Mouse (Mus musculus): ENCODE results near the gene Ccdc8.
A peak's percentile ranks its signal among the peaks of the same experiment; 100 is the strongest.
"Not testable (repeated sequence)": the region's sequence is repeated elsewhere in the genome, so short reads cannot be mapped to it uniquely, and the experiment has no call there.

The Ccdc8 gene

DNA sequence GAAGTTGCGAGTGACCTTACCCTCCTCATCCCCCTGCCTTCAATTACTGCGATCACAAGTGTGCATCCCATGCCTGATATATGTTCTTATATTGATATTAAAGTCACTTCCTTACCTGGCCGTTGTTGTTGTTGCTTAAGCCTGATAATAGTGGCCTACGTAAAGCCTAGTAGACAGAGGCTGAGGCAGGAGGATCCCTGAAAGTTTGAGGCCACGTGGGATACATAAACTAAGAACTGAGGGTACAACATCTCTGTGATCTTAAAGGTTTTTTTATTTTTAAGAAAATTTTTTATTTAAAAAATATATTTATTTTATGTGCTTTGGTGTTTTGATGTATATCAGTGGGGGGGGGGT is at the start of gene Ccdc8:
Ccdc8 (plus strand) TSS at position 258 of the 357 bp plus-strand sequence.
- no peak for DNase-seq (ENCODE audit: low spot score in 2 of 2)

DNA sequence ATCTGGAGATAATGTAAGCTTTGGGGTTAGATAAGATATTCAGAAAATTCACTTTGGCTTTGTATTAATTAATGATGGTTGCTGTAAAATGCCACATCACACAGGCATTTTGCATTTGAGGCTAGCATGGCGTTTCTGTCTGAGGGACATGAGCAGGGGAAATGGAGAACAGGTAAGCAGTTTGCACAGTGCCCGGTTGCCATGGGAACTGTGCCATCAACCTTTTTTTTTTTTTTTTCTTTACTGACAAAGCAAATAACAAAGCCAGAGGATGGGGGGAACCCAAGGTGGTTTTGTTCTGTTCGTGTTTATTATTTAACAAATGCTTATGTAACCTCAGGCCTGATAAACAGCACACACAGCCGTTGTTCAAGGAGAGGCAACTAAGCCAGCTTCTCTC is 49.6 kb upstream of the Ccdc8 start:
- DNase-seq (ENCODE audit: low spot score in 2 of 2): no peak

DNA sequence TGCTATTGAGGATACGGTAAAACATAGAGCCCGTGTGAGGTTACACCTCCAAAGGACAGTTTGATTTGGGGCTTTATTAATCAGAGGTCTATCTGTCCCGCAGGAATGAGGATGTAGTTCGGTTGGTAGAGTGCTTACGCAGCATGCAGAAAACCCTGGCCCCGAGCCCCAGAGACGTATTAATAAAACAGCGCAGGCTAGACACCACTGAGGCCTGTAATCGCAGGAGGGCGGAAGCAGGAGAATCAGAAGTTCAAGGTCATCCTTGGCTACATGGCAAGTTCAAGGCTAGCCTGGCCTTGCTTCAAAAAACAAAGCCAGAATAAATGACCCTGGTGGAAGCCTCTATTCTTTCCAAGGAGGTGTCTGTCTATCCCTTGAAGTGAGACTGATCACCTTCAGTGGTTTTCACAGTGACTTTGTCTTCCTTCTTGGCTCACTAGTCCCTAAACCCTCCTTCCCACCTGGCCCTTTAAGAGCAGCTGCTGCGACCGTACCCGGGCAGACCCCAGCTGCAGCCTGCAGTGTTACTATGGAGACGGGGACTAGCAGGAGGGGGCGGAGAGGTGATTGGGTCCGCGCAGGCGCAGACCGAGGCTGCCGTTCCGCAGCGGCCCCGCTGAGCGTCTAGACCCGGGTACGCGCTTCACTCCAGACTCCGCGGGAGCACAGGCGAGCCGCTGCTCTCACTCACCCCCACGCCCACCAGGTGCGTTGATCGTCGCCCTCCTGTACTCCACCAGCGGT is 48.3 kb upstream of the Ccdc8 start, which contains the start of gene Pnmal2:
Pnmal2 (plus strand) TSS at position 622 of the 747 bp plus-strand sequence.
- DNase-seq (ENCODE audit: low spot score in 2 of 2): peak; percentile 39 to 48

DNA sequence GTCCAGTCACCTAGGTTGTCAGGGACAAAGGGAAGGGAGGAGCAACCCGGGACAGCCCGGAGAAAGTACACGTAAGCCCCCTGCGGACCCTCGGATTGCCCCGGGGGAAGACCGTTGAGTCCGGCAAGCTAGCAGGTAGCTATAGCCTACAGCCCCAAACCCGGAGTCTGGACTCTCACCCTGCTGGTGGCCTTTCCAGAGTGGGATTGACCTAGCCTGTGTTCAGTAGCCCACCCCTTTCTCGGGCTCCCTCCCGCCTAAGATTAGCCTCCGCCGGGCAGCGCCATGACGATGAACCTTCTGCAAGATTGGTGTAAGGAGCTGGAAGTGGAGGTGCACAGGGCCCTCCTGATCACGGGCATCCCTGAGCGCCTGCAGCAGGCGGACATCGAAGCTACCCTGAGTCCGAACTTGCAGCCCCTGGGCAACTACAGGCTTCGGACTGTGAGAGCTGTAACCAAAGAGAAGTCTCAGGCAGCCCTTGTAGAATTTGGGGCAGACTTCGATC is 47.6 kb upstream of the Ccdc8 start:
- DNase-seq (ENCODE audit: low spot score in 2 of 2): no peak

DNA sequence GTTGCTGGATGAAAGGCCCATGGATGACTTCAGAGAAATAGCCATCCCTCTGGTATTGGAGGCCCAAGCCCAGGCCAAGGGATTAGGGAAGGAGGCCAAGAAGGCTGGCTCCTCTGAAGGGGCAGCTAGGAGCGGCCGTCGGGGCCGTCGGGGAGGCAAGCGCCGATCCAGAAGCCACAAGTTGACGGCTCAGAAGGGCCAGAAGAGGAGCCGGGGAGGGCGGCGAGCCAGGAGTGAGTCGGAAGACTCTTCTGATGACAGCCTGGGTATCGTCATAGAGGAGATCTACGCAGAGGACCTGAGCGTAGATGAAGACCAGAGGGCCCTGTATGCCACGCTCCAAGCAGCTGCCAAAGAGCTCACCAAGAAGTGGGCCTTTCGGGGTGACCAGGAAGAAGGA is 47.1 kb upstream of the Ccdc8 start:
- no peak for DNase-seq (ENCODE audit: low spot score in 2 of 2)

DNA sequence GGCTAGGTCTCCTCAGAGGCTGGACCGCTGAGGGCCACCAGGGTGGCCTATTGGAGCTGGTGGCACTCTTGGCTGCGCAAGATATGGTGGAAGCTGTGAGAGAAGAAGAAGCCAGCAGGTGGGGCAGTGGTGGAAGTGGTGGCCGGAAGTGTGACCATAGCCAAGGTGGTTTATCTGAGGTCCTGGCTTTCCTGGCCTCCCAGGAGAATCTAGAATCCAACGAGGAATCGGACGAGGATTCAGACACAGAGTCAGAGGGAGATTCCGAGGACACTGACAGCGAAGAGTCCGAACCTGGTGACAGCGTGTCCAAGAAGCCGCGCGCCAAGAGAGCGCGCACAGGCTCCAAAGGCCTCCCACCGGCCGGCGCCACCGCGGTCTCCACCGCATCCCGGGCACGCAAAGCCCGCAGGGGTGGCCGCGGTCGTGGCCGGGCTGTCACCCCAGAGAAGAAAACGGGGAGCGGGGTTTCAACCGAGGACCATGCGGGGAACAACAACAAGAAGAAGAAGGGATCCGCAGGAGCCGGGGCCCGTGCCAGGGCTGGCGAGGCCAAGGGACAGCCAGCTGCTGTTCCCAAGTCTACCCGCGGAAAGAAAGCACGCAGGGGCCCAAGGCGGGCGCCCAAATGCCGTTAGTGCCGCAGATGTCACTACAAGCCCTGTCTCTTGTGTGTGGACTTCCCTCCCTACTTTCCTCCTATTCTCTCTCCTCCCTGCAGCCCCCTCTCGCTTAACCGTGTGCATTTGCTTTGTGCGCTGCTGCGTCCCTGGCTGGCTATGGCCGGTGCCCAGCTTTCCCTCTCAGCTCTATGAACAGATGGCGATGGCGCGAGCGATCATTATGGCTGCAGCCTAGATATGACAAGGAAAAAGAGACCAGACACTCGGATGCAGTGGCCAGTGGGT is 45.8 kb upstream of the Ccdc8 start:
- no peak for DNase-seq (ENCODE audit: low spot score in 2 of 2)

DNA sequence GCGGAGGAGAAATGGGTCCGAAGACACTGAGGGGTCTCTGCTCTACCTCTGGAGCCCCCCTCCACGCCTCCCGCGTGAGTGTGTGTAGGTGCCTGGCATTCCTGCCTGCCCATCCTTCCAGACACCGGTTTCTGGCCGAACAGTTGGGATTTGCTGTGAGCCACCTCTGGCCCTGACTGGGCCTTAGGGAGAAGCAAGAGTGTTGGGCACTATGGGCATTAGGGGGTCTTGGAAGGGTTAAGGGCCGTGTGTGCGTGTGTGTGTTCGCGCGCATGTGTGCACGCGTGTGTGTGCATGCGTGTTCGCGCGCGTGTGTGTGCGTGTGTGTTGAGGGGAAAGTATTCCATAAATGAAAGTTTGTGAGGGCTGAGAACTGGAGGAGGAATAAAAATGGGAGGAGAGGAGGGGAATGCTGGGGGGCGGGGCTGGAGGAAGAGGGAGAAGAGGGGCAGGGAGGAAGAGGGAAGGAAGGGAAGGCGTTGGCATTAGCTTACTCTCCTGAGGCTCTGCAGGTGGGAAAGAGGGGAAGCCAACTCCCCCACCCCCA is 45.1 kb upstream of the Ccdc8 start:
- DNase-seq (ENCODE audit: low spot score in 2 of 2): no peak

DNA sequence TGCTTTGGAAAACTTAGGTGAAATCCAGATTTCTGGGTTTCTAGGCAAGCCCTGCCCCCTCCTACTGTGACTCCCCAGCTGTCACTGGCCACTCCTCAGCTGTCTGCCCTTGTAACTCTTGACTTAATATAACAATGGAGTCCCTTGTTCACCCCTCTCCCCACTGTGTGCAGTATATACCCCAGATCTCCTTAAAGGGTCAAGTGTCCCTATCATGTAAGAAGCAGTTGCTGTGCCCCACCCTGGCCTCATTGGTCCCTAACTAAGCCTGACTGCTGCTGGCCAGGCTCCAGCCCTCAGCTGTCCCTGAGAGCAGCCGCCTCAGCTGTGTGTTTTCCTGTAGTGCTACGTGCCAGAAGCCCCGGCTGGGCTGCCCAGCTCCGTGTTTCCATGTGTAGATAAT is 44.5 kb upstream of the Ccdc8 start:
- DNase-seq (ENCODE audit: low spot score in 2 of 2): no peak

DNA sequence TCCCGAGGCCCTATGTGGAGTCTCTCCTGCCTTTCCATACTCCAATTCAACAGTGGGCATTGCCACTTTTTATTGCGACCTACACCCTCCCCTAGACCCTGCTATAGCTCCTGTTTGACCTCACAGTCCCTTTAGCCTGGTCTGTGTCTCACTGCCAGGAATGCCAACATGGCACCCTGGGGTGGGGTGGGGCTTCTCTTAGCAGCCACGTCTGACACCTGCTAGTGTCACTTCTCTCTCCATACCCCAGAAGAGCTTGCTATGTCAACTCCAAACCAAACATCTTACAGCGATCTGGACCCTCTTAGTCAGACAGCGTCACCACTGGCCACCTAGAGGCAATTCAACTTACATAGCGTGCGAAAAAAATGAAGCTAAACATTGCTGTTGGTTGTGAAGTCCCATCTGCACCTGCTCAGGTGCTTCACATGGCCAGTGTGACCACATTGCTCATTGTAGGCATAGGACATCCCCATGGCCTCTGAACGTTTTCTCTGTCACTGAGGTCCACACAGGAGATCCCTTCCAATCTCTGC is 43.5 kb upstream of the Ccdc8 start:
- no peak for DNase-seq (ENCODE audit: low spot score in 2 of 2)

DNA sequence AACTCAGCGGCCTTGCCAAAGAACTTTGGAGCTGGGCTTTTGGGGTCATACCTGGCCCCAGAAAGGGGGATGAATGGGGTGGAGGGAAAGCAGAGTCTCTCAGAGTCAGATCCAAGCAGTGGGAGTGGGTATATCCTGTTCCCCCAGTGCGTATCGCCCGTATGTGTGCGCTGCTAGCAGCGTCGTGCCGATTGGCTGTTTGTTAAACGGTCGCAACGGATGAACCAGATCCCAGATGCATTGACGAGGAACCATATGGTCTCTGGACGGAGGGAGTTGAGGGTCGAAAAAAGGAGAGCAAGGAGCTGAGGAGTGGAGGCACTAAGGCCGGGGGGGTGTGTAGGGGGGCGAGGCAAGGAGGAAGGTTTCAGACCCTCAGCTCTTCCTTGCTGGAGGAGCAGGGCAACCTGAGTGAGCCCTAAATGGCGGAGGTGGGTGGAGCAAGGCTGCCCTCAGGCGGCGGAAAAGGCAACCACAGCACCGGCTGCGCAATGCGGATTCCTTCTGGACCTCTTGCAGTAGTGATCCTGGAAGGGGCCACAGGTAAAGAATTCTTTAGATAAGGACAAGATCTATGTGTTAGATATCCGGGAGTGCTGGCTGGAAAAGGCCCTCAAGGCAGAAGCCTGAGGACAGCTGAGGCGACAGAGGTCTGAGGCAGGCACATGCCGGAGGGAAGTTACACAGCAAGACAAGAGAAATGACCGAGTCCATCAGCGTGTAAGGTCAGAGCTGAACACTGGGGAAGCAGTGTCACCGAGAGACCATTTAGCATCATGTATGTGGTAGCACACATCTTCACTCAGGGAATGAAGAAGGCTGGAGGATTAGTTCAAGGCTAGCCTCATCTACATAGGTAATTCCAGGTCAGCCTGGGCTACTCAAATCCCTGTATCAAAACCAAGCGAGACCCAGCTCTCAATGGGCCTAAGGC is 42.3 kb upstream of the Ccdc8 start:
- DNase-seq (ENCODE audit: low spot score in 2 of 2): peak; percentile 35 to 57

DNA sequence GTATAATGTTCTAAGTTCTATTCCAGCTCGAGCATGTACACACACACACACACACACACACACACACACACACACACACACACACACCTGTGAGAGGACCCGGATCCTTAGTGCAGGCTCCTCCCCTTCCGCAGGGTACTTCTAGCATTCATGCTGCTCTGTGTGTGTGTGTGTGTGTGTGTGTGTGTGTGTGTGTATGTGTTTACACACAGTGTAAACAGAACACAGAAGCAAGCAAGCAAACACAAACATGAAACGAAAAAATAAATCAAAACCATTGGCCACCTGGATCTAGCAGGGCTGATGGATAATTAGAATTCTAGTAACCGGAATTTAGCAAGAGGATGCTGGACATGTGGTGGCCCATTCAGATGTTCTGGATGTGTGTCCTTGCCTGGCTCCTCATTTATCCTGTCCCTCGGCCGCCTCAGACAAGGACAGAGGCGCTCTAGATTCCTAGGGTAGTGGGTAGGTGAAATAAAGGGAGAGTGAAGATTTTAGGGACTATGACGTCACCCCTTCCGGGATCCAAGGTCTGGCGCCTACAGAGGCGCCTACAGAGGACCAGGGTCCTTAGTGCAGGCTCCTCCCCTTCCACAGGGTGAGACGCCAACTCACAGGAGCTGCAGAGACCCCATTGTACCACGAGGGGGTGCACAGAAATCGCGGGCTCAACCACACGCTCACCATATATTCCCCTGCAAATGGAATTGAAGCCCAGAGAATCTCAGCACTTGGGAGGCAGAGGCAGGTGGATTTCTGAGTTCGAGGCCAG is 41.5 kb upstream of the Ccdc8 start:
- peak; percentile 50 to 61 for DNase-seq (ENCODE audit: low spot score in 2 of 2)

DNA sequence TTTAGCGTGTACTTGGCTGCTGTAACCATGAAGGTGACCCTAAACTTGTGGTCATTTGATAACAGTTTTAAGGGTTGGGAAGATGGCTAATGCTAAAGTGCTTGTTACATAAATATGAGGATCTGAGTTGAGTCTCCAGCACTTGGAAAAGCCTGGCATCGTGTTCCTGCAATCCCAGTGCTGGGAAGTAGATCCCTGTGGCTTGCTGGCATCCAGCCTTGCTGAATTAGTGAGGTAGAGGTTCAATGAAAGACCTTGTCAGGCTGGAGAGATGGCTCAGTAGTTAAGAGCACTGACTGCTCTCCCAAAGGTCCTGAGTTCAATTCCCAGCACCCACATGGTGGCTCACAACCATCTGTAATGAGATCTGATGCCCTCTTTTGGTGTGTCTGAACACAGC is 38.7 kb upstream of the Ccdc8 start:
- not testable (repeated sequence) for DNase-seq (ENCODE audit: low spot score in 2 of 2)

DNA sequence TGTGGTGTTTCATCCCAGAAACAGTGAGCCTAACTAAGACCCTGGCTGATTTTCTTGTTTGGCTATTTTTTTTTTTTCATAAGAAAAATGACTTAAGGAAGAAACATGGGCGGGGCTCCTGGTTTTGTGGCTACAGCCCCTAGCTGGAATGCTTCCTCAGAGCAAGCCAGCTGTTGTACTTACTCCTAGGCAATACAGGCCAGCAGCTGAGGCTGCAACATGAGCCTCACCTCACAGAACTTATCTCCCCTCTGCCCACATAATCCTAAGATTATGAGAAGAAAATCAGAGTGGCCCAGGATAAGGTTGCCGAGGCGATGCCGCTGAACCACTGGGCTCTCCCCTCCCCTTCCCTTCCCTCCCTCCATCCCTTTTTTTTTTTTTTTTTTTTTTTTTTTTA is 36.8 kb upstream of the Ccdc8 start:
- no peak for DNase-seq (ENCODE audit: low spot score in 2 of 2)

DNA sequence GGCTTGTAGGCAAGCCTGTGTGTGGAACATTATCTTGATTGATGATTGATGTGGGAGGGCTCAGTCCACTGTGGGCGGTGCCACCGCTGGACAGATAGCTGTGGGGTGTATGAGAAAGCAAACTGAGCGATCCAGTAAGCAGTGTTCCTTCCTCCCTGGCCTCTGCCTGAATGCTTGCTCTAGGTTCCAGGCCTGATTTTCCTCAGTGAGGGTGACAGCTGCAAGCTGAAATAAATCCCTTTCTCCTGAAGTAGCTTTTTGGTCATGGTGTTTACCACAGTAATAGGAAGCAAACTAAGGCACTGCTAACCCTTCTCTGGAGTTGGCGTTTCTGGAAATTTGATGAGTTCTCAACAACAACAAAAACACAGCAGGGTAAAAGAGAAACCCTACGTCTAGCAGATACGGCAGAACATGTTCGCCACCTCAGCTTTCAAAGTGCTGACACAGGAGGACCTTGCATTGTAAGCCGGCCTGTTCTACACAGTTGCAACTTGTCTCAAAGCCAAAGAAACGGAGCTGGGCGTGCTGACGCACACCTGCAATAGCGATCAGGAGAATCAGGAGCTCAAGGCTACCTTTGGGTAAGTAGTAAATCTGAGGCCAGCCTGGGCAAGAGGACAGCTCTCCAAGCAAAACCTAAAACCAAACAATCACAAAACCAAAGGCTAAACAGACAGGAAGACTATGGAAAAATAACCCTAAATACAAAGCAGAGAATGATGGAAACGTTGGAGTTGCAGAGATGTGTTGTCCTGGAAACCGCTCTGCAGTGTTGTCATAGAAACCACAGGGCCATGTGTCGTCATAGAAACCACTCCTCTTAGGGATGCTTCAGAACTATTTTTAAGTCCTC is 35.9 kb upstream of the Ccdc8 start:
- no peak for DNase-seq (ENCODE audit: low spot score in 2 of 2)

DNA sequence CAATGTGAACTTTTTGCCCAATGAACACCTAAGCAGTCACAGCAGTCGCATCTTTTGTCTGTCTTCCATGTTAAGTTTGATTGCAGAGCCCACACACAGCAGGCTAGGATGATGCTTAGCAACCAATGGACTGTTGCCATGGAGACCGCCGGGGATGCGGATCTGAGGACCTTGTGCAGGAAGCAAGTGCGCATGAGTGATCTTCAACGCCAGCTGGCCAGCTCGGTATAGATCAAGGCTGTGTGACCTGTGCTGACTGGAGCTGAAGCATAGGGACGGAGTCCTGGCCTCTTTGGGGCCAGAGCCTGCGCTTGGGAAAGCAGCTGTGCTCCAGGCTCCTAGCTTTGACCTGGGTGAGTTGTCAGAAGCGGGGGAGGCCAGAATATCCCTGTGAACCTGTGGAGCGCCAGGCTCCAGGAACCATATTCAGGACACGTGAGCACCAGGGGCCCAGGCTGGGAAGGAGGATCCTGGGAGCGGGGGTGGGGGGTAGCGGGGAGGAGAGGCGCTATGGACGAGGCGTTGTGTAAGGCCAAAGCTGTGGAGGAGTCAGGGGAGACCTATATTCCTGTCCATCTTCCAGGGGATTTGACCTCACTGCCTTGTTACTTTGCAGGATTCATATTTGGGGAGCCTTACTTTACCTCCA is 32.8 kb upstream of the Ccdc8 start, which contains the start of gene Pnmal1:
Pnmal1 (plus strand) TSS at position 141 of the 649 bp plus-strand sequence.
- no peak for DNase-seq (ENCODE audit: low spot score in 2 of 2)

DNA sequence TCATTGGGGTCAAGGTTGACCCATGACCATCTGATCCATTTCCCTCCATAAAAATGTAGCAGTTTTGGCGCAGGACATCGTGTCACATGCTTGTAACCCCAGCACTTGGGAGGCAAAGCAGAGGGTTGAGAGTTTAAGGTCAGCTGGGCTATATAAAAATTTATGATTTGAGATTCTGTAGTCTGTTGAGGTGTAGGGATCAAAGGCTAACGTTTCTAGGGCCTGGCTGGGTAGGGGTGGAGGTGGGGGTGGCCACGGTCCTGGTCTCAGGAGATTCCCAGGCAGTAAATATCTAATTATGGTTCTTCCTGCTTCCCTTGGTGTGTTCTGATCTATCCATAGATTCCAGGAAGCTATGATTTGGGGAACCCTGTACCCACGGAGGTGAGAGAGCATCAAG is 30.8 kb upstream of the Ccdc8 start:
- DNase-seq (ENCODE audit: low spot score in 2 of 2): no peak

DNA sequence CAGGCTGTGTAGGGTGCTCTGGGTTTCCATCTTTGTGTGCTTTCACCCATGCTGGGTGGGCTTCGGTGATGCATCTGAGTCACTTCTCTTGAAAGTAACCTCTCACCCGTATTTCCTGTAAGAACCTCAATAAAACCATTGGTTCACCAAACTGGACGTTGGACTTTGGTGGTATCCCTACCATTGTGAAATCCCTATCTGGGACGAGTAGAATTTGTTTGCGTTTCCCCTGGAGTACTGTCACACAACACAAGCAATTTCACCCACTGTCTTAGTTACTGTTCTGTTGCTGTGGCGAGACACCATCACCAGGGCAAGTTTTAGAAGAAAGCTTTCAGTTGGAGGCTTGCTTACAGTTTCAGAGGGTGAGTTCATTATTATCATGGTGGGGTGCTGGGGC is 24.1 kb upstream of the Ccdc8 start:
- no peak for DNase-seq (ENCODE audit: low spot score in 2 of 2)

DNA sequence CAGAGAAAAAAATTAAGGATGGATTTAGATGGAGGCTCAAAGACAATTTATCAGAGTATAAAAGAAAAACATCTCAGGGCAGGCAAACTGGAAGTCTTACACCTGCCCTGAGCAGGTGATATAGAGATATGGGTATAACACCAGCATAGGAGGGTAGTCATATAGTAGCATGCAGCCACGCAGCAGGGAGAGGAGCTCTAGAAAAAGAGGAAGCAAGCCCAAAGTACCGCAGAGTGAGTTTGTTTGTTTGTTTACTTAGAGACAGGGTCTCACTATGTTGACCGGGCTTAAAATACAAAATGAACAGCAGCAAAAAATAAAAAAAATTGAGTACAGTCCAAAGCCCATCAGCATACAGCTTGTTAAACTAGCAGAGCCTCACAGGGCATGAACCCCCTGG is 21.3 kb upstream of the Ccdc8 start:
- DNase-seq (ENCODE audit: low spot score in 2 of 2): no peak

DNA sequence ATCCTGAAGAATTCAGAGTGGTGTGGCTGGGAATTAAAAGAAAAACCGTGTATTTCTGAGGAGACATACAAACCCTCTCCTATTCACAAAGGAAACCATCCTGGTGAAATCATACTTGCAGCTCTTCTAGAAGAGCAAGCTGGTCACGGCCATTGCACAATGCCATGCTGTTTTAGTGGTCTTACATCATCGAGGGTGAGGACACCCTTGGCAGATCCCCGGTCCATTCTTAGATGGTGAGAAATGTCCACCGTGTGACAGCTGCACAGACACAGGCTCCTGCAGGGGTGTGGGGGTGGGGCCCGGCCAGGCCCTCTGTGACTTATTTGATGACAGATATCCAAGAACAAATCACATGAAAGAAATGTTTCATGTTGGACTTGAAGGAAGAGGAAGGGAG is 18.5 kb upstream of the Ccdc8 start:
- no peak for DNase-seq (ENCODE audit: low spot score in 2 of 2)

All from spleen, postnatal 14 days (tissue).